Mouse (Mus musculus) gastrocnemius, postnatal 14 days (tissue): ENCODE measurements around the gene Gng12. TPM values are rescaled to one million over a fixed set of nuclear protein-coding genes. Genes with fewer than 3 reads are reported as not detected.

ENCODE experiments used
- DNase-seq: peaks from one replicate; pipeline ENCODE4 v3.0.0; 2021; ENCODE audit warnings: mixed read lengths
- intact Hi-C: fragments of 180-260 bp; cut with DNase I; formaldehyde crosslinking; loops from one replicate; pipeline ENCODE4 v1.15.1; 2025; ENCODE audit warnings: low total_unique reads
- total RNA-seq, 2 experiments: library from RNA; stranded (reverse); gene quantifications; 2 replicates each; pipeline ENCODE4 v1.2.3; 2021

Gng12 gene
- total RNA-seq, 2 experiments from 2014 or later = 34.3 to 35.0 TPM

- intact Hi-C loops = no loop called here
These were observed 85.7 kb downstream of the Gng12 start for GRCm38 (mm10) chr6:66981864-66982263.

GRCm38 (mm10) chr6:66984079-66984478 is 87.9 kb downstream of the Gng12 start:
- intact Hi-C loops = no loop called here
- DNase-seq = no peak

More at GRCm38 (mm10) chr6:66981864-66982263, 85.7 kb downstream of the Gng12 start:
- peak; percentile 43 for DNase-seq

GRCm38 (mm10) chr6:66984672-66985071 is 88.5 kb downstream of the Gng12 start:
- intact Hi-C loops = no loop called here
- DNase-seq = no peak

DNA sequence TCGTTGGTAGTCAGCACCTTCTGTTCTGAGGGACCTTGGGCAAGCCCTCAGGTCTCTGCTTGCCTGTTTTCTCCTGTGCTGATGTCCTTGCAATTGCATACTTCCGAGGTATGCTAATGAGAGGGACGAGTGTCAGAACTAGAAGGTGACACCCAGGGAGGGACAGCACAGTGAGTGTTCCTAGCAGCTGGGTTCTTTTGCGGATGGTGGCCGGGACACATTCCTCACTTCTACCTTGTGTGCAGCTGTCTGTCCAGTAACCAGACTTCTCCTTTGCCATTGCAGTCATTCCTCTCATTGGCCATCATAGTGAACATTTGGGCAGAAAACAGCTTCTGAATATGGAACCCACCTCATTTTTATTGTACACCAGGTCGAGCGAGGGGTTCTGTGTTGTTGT is 89.3 kb downstream of the Gng12 start:
- no peak for DNase-seq
- intact Hi-C loops = no loop called here

- intact Hi-C loops = no loop called here
- no peak for DNase-seq
These were observed 89.9 kb downstream of the Gng12 start for GRCm38 (mm10) chr6:66986063-66986462.

GRCm38 (mm10) chr6:66987643-66988042 is 91.4 kb downstream of the Gng12 start:
- intact Hi-C loops = no loop called here
- peak; percentile 76 for DNase-seq

- no peak for DNase-seq
- intact Hi-C loops = no loop called here
These were observed 92.2 kb downstream of the Gng12 start for GRCm38 (mm10) chr6:66988363-66988762.

GRCm38 (mm10) chr6:66989037-66989436 is 92.8 kb downstream of the Gng12 start:
- intact Hi-C loops = no loop called here
- DNase-seq = no peak

GRCm38 (mm10) chr6:66989518-66989917 is 93.3 kb downstream of the Gng12 start:
- no peak for DNase-seq
- intact Hi-C loops = no loop called here

GRCm38 (mm10) chr6:66992232-66992631 is 96.0 kb downstream of the Gng12 start:
- intact Hi-C loops = no loop called here
- peak; percentile 39 for DNase-seq

- DNase-seq = no peak
- intact Hi-C loops = no loop called here
These were observed 96.6 kb downstream of the Gng12 start for GRCm38 (mm10) chr6:66992786-66993185.

DNA sequence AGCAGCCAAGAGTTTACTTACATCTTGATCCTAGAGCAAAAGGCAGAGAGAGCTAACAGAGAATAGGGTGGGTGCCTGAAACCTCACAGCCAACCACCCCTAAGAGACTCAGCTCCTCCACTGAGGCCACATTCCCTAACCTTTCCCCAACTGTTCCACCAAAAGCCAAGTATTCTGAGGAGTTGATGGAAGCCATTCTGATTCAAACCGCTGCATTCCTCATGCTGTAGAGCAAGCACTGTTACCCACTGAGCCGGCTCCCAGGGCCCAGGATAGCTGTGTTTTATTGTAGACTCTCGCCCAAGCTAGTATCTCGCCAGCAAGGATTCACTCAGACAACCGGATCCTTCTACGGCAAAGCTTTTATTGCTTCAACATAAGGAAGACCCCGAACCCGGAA is 98.8 kb downstream of the Gng12 start:
- no peak for DNase-seq
- intact Hi-C loops = no loop called here

DNA sequence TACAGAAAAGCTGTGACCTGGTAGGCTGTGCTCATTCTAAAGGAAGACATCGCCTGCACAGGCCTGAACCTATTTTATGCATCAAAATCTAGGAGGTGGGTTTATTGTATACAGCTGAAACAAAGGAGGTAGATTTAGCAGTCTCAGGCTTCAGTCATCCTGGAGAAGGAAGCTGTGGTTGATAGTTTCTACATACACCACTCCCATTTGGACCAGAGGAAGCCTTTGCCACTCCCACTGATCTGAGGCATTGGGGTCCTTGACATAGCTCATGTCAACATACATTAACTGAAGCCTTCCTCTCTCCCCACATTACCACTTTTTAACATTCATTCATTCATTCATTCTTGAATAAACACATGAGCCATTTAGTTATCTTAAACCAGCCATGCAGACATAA is 99.6 kb downstream of the Gng12 start:
- DNase-seq = no peak
- intact Hi-C loops = no loop called here

DNA sequence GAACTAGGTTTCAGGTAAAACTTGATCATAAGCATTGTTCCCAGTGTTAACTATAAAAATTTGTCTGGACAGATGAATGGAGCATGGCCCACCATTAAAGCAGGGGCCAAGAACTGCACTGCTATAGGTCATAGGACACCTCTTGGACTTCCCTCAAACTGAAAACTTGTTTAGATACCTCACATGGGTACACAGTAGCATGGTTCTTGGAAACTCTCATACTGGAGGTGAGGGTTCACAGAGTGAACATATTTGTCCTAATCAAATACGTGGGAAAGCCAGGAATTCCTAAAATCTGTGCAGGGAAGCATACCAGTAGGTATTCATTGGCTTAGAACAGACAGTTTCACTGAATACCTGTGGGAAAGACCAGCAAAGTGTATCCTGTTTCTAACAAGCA is 100.1 kb downstream of the Gng12 start:
- no peak for DNase-seq
- intact Hi-C loops = no loop called here

DNA sequence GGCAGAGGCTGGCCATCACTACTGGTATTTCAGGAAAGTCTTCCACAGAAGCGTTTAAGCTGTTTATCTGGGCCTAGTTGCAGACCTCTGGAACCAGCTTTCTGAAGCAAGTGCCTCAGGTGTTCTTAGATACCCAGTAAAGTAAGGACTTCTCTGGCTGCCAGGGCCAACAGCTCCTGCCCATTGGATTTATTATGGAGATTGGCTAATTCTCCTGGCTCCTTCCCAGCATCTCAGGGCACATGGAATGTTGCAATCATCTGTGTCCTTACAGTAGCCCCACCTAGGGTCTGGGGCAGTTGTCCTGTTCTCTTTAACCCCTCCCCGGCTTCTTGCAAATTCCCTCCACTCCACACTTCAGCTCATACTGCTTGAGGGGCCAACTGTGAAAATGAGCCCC is 102.4 kb downstream of the Gng12 start:
- no peak for DNase-seq
- intact Hi-C loops = no loop called here

DNA sequence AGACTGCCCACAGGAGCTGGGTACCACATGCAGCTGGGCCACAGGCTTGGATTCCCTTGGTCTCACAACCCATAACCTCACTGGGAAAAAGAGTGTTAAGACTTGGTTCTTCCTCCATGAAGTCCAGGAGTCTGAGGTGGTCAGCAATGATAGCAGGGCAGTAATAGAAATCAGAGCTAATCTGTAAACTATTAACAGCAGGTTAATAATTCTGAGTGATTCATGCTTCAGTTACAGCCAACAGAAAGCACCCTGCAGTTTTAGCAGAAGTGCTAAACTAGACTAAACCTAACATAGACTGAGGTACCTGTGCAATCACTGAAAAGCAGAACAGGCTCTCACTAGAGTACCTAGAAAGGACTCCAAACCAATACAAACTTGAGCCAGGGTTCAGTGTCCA is 103.6 kb downstream of the Gng12 start:
- no peak for DNase-seq
- intact Hi-C loops = no loop called here

DNA sequence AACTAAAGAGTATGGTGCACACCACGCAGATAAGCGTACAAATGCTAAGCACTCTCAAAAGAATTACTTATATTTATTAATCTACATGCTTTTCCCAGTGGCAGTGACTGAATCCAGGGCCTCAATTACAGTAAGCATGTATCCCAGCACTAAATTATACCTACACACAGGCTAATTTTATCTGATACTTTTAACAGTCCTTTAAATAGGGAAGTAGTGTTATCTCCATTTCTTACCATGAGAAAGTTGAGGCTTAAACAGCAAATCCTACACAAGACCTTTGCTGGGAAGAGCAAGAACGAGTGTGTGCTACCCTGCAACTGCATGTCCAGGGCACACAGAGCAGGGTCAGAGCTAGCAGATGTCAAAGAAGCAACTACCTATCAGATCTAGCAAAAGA is 113.7 kb downstream of the Gng12 start:
- no peak for DNase-seq
- intact Hi-C loops = no loop called here

DNA sequence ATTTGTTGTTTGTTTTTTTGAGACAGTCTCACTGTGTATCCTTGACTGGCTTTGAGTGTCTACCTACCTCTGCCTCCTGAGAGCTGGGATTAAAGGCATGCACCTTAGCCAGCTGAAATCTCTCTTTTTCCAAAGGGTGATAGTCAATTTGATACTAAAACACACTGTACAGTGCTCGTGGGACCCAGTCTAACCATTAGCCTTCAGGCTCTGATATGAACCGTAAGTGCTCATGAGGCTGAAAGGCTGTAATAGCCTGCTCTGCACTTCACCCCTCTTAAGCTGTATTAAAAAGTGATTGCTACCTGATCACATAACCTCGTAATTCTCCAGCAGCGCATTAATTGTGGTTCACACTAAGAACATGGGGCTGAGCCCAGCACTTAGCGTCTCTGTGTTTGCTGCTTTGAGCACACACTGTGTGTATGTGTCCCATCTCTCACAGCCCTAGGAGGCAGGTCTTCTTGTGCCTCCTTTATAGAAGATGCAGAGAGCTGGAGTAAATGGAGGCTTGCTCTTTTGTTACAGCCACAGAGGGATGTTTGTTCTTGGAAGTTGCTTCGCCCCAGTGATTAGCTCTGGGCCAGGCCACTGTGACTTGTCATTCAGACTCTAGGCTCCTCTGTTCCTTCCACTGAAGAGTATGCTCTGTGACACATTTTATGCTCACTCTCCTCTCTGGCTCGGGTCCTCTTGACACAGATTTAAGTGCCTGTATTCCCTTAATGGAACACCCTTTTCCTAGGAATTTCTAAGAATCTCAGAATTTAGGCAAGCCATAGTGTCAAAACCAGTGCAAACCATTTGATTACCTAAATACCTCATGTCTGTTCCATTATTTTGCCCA is 114.4 kb downstream of the Gng12 start:
- intact Hi-C loops = no loop called here
- no peak for DNase-seq

DNA sequence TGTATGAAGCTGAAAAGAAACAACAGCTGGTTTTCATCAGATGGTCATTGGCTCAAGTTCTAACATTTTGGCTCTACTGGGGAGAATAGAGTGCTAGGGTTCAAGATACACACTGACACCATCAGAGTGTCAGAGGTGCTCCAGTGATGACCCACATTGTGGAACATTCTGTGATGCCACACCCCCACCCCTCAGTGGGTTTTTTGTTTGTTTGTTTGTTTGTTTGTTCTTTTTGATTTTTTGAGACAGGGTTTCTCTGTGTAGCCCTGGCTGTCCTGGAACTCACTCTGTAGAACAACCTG is 115.0 kb downstream of the Gng12 start:
- DNase-seq = no peak
- intact Hi-C loops = no loop called here

DNA sequence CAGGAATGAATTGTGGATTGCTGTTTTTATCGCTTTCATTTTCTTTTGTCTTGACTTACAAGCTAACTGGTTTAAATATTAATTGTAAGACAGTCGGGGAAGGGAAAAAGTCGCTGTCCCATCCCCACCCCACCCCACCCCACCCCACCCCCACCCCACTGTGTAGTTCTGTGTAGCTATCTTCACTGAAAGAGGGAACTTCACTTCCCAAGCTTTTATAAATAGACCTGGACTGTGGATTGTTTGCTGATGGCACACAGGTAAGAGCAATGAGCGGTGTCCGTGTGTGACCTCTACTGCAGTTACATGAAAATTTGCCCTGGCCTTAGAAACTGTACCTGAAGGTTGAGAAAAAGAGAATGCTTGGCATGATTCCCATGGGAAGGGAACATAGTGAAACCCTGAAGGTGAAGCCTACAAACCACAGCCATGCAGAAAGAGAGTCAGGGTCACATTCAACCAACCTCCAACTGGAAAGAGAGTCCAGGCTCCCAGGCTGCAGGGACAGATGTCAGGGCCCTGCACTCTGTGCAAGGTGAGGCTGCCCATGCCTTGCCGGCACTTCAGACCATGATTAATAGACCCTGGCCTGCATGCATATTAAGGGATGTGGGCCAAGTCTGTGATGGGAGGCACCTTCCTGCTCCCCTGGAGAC is 117.2 kb downstream of the Gng12 start:
- DNase-seq = no peak
- intact Hi-C loops = no loop called here

DNA sequence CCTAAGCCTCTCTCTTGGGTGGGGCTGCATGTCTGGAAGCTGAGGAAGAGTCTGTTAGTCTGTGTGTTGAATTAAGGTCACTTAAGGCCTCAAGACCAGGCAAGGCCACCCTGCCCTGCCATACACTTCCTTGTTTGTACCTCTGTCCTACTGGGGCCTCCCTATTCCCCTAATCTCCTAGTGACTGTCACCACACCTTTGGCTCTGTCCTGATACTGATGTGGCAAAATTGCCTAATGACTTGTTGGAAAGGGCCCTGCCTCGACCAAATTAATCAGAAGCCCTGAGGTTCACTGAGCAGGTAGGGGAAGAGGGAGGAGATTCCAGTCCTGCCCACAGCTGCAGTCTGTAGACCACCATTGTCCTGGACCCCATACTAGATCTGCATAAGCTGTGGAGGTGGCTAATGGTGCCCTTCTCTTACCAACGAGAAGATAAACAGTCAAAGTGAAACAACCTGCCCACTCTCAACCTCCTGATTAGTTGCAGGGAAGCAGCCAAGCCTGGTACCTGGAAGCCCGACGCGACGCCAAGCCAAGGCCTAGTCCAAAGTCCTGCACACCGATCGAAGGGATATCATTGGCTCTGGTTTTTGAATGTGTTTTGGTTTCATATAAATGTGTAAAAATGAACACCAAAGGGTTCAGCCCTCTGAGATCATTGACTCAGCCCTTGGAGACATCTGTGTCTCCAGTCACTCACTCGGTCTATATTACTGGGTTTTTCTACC is 117.9 kb downstream of the Gng12 start:
- intact Hi-C loops = no loop called here
- DNase-seq = no peak
